Mouse (Mus musculus): Measurements from ENCODE around the gene Uaca.

GRCm38 (mm10) chr9:60893511-60893910 lies 99.2 kb downstream of the Uaca start:
- TF ChIP-seq CTCF (IDR thresholded peaks at IDR 0.05; ENCODE audit: extremely low read depth, insufficient read depth, insufficient read length, insufficient replicate concordance) = no peak
- TF ChIP-seq POLR2A (IDR thresholded peaks at IDR 0.05; ENCODE audit: low read depth, low read length) = no peak
